Mouse (Mus musculus): ENCODE results near the gene Irx5. TPM values are rescaled to one million over a fixed set of nuclear protein-coding genes. Genes with fewer than 3 reads are reported as not detected.

Gene Irx5
- polyA plus RNA-seq, 1 experiment from 2014 or later = not detected

GRCm38 (mm10) chr8:92364148-92364775, 6.8 kb downstream of the Irx5 start:
- Histone ChIP-seq H3K4me2 (ENCODE audit: low read depth, low read length) (no peak overlapping the region), H3K27me3 (ENCODE audit: control insufficient read depth, insufficient read depth, low read depth, low read length) (peaks cover 95% of the 10 kb centered on the region), H3K9ac (ENCODE audit: low read depth, low read length) (no peak overlapping the region), H3K4me1 (ENCODE audit: control insufficient read depth, low read depth, low read length) (no peaks in the 10 kb centered on the region; the same call in 1 of the 2 replicates), H3K27ac (ENCODE audit: low read length) (no peak overlapping the region), H3K4me3 (ENCODE audit: low read depth, low read length) (no peak overlapping the region), H3K9me3 (replicated peaks; ENCODE audit: control insufficient read depth, low read length) (no peaks in the 10 kb centered on the region), H3K36me3 (ENCODE audit: control insufficient read depth, insufficient read depth) (no peaks in the 10 kb centered on the region)
- ATAC-seq (ENCODE audit: low read depth) = no peak
- WGBS (ENCODE audit: insufficient replicate concordance) = 4% methylated on average over 20 of the region's 20 CpGs

DNA sequence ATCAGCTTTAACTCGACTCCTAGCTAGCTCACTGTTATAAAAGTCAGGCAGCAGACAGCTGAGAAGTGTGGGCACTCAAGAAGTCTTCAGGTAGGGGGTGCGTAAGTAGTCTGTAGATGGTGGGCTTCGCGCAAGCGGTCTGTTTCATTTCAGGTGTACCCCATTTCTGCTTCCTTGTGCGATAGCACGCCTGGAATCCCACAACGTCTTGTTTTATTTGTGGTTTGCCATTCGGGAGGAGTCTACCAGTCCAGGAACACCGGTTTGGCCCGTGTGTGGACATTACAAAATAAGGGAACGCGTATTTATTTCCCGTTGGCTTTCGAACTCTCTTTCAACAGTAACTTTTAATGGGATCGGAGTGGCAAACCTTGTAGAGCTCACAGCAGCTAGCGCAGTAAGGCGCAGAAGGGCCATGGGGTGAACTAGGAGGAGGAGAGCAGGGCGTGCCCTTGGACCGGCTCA, 7.4 kb downstream of the Irx5 start:
- Histone ChIP-seq H3K4me3 (ENCODE audit: low read depth, low read length) (no peak overlapping the region), H3K36me3 (ENCODE audit: control insufficient read depth, insufficient read depth) (no peaks in the 10 kb centered on the region), H3K4me1 (ENCODE audit: control insufficient read depth, low read depth, low read length) (no peaks in the 10 kb centered on the region; the same call in 1 of the 2 replicates), H3K4me2 (ENCODE audit: low read depth, low read length) (no peak overlapping the region), H3K27me3 (ENCODE audit: control insufficient read depth, insufficient read depth, low read depth, low read length) (peaks cover 92% of the 10 kb centered on the region), H3K9ac (ENCODE audit: low read depth, low read length) (no peak overlapping the region), H3K9me3 (replicated peaks; ENCODE audit: control insufficient read depth, low read length) (no peaks in the 10 kb centered on the region), H3K27ac (ENCODE audit: low read length) (no peak overlapping the region)
- 9% methylated on average over 20 of the region's 20 CpGs for WGBS (ENCODE audit: insufficient replicate concordance)
- no peak for ATAC-seq (ENCODE audit: low read depth)

DNA sequence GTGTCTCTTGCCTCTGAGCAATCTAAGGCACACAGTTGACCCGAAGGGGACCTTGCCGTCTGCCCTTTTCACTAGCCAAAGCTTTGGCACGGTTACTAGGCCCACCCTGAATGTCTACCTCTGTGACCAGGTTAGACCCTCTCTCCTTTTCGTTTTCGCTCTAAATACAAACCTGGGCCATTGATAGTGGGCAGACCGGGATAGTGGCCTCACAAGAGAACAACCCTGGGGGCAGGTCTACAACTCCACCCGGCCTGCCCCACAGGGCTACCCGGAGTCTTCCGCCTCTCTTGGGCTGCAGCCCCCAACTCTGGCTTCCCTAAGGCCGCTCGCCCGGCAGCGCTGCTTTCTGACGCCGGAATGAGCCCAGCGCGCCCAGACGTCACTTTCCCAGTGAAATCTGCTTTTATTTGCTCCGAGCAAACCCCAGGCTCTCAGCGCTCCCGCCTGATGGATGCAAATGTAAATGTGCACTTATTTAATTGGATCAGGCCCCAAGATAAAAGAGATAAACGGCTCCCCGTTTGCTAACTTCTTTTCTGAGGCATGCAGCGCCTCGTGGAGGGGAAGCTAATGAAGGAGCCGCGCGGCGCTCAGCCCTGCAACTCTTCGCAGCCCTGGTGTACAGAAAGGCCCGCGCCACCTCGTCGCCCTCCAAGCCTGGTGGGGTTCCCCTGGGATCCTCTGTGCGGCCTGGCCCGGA, 8.0 kb downstream of the Irx5 start:
- H3K9ac ChIP-seq (ENCODE audit: low read depth, low read length) = no peak overlapping the region
- no peak overlapping the region for H3K4me2 ChIP-seq (ENCODE audit: low read depth, low read length)
- no peaks in the 10 kb centered on the region for H3K4me1 ChIP-seq (ENCODE audit: control insufficient read depth, low read depth, low read length)
- no peaks in the 10 kb centered on the region for H3K36me3 ChIP-seq (ENCODE audit: control insufficient read depth, insufficient read depth)
- no peak overlapping the region for H3K27ac ChIP-seq (ENCODE audit: low read length)
- no peaks in the 10 kb centered on the region for H3K9me3 ChIP-seq (replicated peaks; ENCODE audit: control insufficient read depth, low read length)
- 2% methylated on average over 36 of the region's 36 CpGs for WGBS (ENCODE audit: insufficient replicate concordance)
- peaks cover 86% of the 10 kb centered on the region for H3K27me3 ChIP-seq (ENCODE audit: control insufficient read depth, insufficient read depth, low read depth, low read length)
- ATAC-seq (ENCODE audit: low read depth) = no peak
- no peak overlapping the region for H3K4me3 ChIP-seq (ENCODE audit: low read depth, low read length)

DNA sequence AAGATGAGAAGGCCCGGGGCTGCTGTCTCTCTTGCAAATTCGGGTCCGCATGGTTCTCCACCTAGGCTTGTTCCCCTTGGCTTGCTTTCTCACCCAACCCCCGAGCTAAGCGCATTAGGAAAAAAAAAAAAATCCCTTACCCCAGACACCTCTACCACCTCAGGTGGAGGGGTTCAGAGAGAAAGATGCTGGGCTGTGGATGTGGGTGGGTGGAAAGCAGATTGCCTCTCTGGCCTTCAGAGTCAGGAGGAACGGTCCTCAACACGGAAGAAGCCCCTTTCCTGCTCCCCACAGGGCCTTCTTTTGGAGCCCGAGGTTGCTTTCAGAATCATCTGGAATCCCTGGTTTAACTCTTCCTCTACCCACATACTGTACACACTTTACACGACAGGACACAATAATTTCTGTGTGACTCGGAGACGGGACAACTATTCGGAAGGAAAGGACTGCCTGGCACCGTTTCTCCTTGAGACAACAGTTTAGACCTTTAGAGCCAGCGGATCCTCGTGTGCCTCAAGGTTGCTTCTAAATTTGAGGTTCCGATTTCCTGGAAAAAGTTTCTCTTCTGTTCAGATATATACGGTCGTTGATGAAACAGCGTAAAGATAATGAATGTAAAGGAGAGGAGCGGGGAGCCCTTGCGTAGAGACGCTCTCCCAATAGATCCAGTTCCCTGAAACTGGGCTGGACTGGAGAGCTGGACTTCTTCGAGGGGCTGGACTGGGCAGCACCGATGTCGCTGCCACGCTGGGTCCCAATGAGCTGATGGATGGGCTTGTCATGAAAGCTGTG, 8.7 kb downstream of the Irx5 start:
- no peaks in the 10 kb centered on the region for H3K9me3 ChIP-seq (replicated peaks; ENCODE audit: control insufficient read depth, low read length)
- WGBS (ENCODE audit: insufficient replicate concordance) = 5% methylated on average over 26 of the region's 26 CpGs
- no peaks in the 10 kb centered on the region for H3K4me1 ChIP-seq (ENCODE audit: control insufficient read depth, low read depth, low read length)
- H3K27ac ChIP-seq (ENCODE audit: low read length) = no peak overlapping the region
- no peak overlapping the region for H3K9ac ChIP-seq (ENCODE audit: low read depth, low read length)
- ATAC-seq (ENCODE audit: low read depth) = no peak
- no peak overlapping the region for H3K4me3 ChIP-seq (ENCODE audit: low read depth, low read length)
- H3K27me3 ChIP-seq (ENCODE audit: control insufficient read depth, insufficient read depth, low read depth, low read length) = peaks cover 82% of the 10 kb centered on the region
- no peaks in the 10 kb centered on the region for H3K36me3 ChIP-seq (ENCODE audit: control insufficient read depth, insufficient read depth)
- no peak overlapping the region for H3K4me2 ChIP-seq (ENCODE audit: low read depth, low read length)

- no peak for ATAC-seq (ENCODE audit: low read depth)
These were observed 9.4 kb downstream of the Irx5 start for GRCm38 (mm10) chr8:92366736-92367267.

GRCm38 (mm10) chr8:92379524-92379923, 22.1 kb downstream of the Irx5 start:
- no peak overlapping the region for H3K27ac ChIP-seq (ENCODE audit: low read length)
- peaks cover 2% of the 10 kb centered on the region; the same call in 1 of the 2 replicates for H3K27me3 ChIP-seq (ENCODE audit: control insufficient read depth, insufficient read depth, low read depth, low read length)
- no peak overlapping the region for H3K9ac ChIP-seq (ENCODE audit: low read depth, low read length)
- no peaks in the 10 kb centered on the region for H3K36me3 ChIP-seq (ENCODE audit: control insufficient read depth, insufficient read depth)
- no peaks in the 10 kb centered on the region for H3K9me3 ChIP-seq (replicated peaks; ENCODE audit: control insufficient read depth, low read length)
- H3K4me1 ChIP-seq (ENCODE audit: control insufficient read depth, low read depth, low read length) = no peaks in the 10 kb centered on the region
- ATAC-seq (ENCODE audit: low read depth) = no peak
- 47% methylated on average over 6 of the region's 6 CpGs for WGBS (ENCODE audit: insufficient replicate concordance)
- H3K4me3 ChIP-seq (ENCODE audit: low read depth, low read length) = no peak overlapping the region
- H3K4me2 ChIP-seq (ENCODE audit: low read depth, low read length) = no peak overlapping the region

More at GRCm38 (mm10) chr8:92366736-92367267, 9.4 kb downstream of the Irx5 start:
- no peaks in the 10 kb centered on the region for H3K4me1 ChIP-seq (ENCODE audit: control insufficient read depth, low read depth, low read length)
- no peaks in the 10 kb centered on the region for H3K9me3 ChIP-seq (replicated peaks; ENCODE audit: control insufficient read depth, low read length)
- H3K9ac ChIP-seq (ENCODE audit: low read depth, low read length) = no peak overlapping the region
- H3K36me3 ChIP-seq (ENCODE audit: control insufficient read depth, insufficient read depth) = no peaks in the 10 kb centered on the region
- 4% methylated on average over 20 of the region's 20 CpGs for WGBS (ENCODE audit: insufficient replicate concordance)
- no peak overlapping the region for H3K27ac ChIP-seq (ENCODE audit: low read length)
- H3K4me3 ChIP-seq (ENCODE audit: low read depth, low read length) = no peak overlapping the region
- H3K27me3 ChIP-seq (ENCODE audit: control insufficient read depth, insufficient read depth, low read depth, low read length) = peaks cover 76% of the 10 kb centered on the region
- no peak overlapping the region for H3K4me2 ChIP-seq (ENCODE audit: low read depth, low read length)

- Histone ChIP-seq H3K4me1 (ENCODE audit: control insufficient read depth, low read depth, low read length) (no peaks in the 10 kb centered on the region), H3K4me3 (ENCODE audit: low read depth, low read length) (no peak overlapping the region), H3K27me3 (ENCODE audit: control insufficient read depth, insufficient read depth, low read depth, low read length) (peaks cover 2% of the 10 kb centered on the region; the same call in 1 of the 2 replicates), H3K36me3 (ENCODE audit: control insufficient read depth, insufficient read depth) (no peaks in the 10 kb centered on the region), H3K9me3 (replicated peaks; ENCODE audit: control insufficient read depth, low read length) (no peaks in the 10 kb centered on the region), H3K9ac (ENCODE audit: low read depth, low read length) (no peak overlapping the region), H3K4me2 (ENCODE audit: low read depth, low read length) (no peak overlapping the region), H3K27ac (ENCODE audit: low read length) (no peak overlapping the region)
- ATAC-seq (ENCODE audit: low read depth) = no peak
- WGBS (ENCODE audit: insufficient replicate concordance) = 24% methylated on average over 2 of the region's 2 CpGs
These were observed 23.1 kb downstream of the Irx5 start for GRCm38 (mm10) chr8:92380571-92380970.

DNA sequence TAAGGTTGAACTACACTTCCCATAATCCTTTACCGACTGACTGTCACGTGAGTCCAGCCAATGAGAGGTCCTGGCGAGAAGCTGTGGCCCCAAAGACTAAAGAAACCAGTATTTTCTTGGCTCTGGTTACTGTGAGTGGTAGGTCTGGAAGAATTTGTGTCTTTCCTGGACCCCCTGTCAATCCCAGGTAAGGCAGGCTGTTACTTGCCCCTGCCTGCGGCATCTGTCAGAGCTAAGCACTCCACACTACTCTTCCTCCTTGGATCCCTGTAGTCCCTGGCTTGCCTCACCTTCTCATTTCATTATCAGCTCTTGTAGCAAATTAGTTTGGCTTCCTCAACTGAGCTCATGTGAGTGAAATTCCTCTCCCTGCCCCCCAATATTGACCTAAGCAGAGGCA, 30.5 kb downstream of the Irx5 start:
- Histone ChIP-seq H3K9ac (ENCODE audit: low read depth, low read length) (no peak overlapping the region), H3K4me2 (ENCODE audit: low read depth, low read length) (no peak overlapping the region), H3K27ac (ENCODE audit: low read length) (no peak overlapping the region), H3K4me3 (ENCODE audit: low read depth, low read length) (no peak overlapping the region), H3K36me3 (ENCODE audit: control insufficient read depth, insufficient read depth) (no peaks in the 10 kb centered on the region), H3K27me3 (ENCODE audit: control insufficient read depth, insufficient read depth, low read depth, low read length) (no peaks in the 10 kb centered on the region), H3K4me1 (ENCODE audit: control insufficient read depth, low read depth, low read length) (no peaks in the 10 kb centered on the region), H3K9me3 (replicated peaks; ENCODE audit: control insufficient read depth, low read length) (no peaks in the 10 kb centered on the region)
- no peak for ATAC-seq (ENCODE audit: low read depth)
- 65% methylated on average over 4 of the region's 4 CpGs for WGBS (ENCODE audit: insufficient replicate concordance)
